Mouse (Mus musculus): ENCODE measurements around the gene P4hb. TPM values are rescaled to one million over a fixed set of nuclear protein-coding genes. Genes with fewer than 3 reads are reported as not detected.
A peak's percentile ranks its signal among the peaks of the same experiment; 100 is the strongest.
"Not testable (repeated sequence)": the region's sequence is repeated elsewhere in the genome, so short reads cannot be mapped to it uniquely, and the experiment has no call there.

P4hb gene
- polyA plus RNA-seq, 1 experiment, result 846 TPM

GRCm38 (mm10) chr11:120560952-120561728 lies 11.9 kb downstream of the P4hb start:
- TF ChIP-seq CTCF (IDR thresholded peaks at IDR 0.05; ENCODE audit: borderline replicate concordance, insufficient read depth, low read length), result no peak
- no peak for TF ChIP-seq POLR2A (IDR thresholded peaks at IDR 0.05; ENCODE audit: low read depth, low read length)
- no peaks in the 10 kb centered on the region for H3K4me1 ChIP-seq (ENCODE audit: control insufficient read depth, insufficient read depth, low read length)
- no peak overlapping the region for H3K4me3 ChIP-seq (ENCODE audit: insufficient read depth, low read length)
- H3K27ac ChIP-seq (ENCODE audit: insufficient read depth, low read length), result no peak overlapping the region

DNA sequence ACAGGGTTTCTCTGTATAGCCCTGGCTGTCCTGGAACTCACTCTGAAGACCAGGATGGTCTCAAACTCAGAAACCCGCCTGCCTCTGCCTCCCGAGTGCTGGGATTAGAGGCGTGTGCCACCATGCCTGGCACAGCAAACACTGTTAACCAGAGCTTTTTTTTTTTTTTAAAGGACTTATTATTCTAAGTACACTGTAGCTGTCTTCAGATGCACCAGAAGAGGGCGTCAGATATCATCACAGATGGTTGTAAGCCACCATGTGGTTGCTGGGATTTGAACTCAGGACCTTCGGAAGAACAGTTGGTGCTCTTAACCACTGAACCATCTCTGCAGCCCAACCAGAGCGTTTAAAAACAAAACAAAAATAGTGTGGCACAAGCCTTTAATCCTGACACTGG lies 14.2 kb downstream of the P4hb start:
- H3K27ac ChIP-seq (ENCODE audit: insufficient read depth, low read length); H3K4me1 ChIP-seq (ENCODE audit: control insufficient read depth, insufficient read depth, low read length); H3K4me3 ChIP-seq (ENCODE audit: insufficient read depth, low read length): not testable (repeated sequence)

DNA sequence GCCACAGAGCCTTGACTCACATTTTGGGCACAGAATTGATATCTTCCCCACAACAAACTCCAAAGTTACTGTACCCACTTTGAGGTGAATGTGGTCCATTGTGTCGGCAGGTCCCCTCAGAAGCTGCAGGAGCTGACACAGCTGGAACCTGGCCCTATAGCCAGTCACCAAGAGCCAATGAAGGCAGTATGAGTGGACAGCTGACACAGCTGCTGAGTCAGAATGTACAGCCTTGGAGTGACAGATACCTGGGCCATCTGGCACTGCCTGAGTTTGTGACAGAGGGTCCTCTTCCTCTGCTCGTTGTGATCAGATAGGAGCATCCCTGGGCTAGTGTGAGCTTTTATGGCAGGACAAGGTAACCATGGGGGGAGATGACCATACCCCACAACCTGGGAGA lies 17.8 kb downstream of the P4hb start:
- Histone ChIP-seq H3K27ac (ENCODE audit: insufficient read depth, low read length) (no peak overlapping the region), H3K4me1 (ENCODE audit: control insufficient read depth, insufficient read depth, low read length) (no peaks in the 10 kb centered on the region), H3K4me3 (ENCODE audit: insufficient read depth, low read length) (no peak overlapping the region)
- TF ChIP-seq CTCF (IDR thresholded peaks at IDR 0.05; ENCODE audit: borderline replicate concordance, insufficient read depth, low read length) (no peak), POLR2A (IDR thresholded peaks at IDR 0.05; ENCODE audit: low read depth, low read length) (no peak)

DNA sequence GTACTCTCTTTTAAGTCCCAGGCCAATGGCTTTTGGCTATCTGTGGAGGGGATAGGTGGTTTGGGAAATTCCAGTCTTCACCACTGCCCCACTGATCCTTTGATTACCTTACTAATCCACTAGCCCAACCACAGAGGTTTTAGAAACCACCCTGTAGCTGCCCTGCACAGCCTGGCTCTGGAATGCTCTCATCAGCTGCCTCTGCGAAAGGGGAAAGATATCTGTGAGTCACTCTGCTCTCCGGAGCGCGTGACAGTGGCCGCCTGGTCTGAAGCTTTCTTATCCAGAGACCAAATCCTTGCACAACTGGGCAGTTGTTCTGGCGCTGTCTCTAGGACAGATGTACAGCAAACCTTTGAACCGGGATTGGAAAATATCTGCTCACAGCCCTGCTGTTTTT lies 18.2 kb downstream of the P4hb start:
- no peak overlapping the region for H3K4me3 ChIP-seq (ENCODE audit: insufficient read depth, low read length)
- TF ChIP-seq CTCF (IDR thresholded peaks at IDR 0.05; ENCODE audit: borderline replicate concordance, insufficient read depth, low read length), result no peak
- no peak for TF ChIP-seq POLR2A (IDR thresholded peaks at IDR 0.05; ENCODE audit: low read depth, low read length)

GRCm38 (mm10) chr11:120552736-120553135 lies 20.3 kb downstream of the P4hb start:
- H3K4me3 ChIP-seq (ENCODE audit: insufficient read depth, low read length), result no peak overlapping the region
- TF ChIP-seq CTCF (IDR thresholded peaks at IDR 0.05; ENCODE audit: borderline replicate concordance, insufficient read depth, low read length), result no peak
- H3K27ac ChIP-seq (ENCODE audit: insufficient read depth, low read length), result no peak overlapping the region
- peaks cover 3% of the 10 kb centered on the region; the same call in 1 of the 2 replicates for H3K4me1 ChIP-seq (ENCODE audit: control insufficient read depth, insufficient read depth, low read length)

More for the DNA sequence above, 18.2 kb downstream of the P4hb start:
- Histone ChIP-seq H3K27ac (ENCODE audit: insufficient read depth, low read length) (no peak overlapping the region), H3K4me1 (ENCODE audit: control insufficient read depth, insufficient read depth, low read length) (no peaks in the 10 kb centered on the region)

- Histone ChIP-seq H3K4me1 (ENCODE audit: control insufficient read depth, insufficient read depth, low read length) (peaks cover 3% of the 10 kb centered on the region; the same call in 1 of the 2 replicates), H3K27ac (ENCODE audit: insufficient read depth, low read length) (0 out of 2 replicates have a peak within 1 kb of the TSS, but pooled peaks have one; percentile 14), H3K4me3 (ENCODE audit: insufficient read depth, low read length) (peak within 1 kb of the TSS; percentile 48)
- TF ChIP-seq CTCF (IDR thresholded peaks at IDR 0.05; ENCODE audit: borderline replicate concordance, insufficient read depth, low read length) (no peak), POLR2A (IDR thresholded peaks at IDR 0.05; ENCODE audit: low read depth, low read length) (no peak)
These were observed 22.1 kb downstream of the P4hb start, which contains the start of gene Ppp1r27 for GRCm38 (mm10) chr11:120550810-120551440. Ppp1r27 (minus strand) TSS chr11:120551132.

DNA sequence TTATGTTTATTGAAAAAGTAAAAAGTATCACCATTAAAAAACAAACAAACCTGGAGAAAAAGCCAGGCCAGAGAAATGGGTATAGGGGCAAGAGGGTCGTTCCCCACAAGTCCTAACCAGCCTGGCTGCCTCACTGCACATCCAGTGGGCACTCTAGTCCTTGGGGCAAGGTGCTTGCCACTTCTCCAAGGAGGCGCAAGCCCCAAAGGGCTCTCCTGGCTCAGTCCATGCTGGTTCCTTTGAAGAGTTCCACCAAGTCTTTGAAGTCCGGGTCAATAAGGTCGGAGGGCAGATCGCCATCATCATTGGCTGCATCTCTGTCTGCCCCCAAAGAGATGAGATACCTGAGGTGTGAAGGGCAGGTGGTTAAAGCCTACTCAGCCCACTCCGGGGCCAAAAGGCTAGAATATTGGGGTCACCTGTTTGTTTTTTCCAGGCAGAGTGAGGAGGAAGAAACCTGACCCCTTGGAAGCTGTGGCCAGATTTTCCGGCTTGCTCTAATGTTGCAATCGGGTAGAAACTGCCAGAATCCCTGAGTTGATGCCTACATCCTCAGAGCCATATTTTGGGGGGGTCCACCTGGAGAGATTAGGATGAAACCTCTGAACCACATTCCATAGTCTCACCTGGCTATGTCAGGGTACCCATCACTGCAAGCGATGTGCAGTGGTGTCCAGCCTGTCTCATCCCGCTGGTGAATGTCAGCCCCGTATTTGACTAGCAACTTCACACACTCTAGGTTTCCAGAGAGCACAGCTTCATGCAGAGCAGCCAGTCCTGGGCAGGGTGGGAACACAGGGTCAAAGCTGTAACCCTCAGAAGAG lies 22.9 kb downstream of the P4hb start:
- TF ChIP-seq CTCF (IDR thresholded peaks at IDR 0.05; ENCODE audit: borderline replicate concordance, insufficient read depth, low read length), result no peak
- TF ChIP-seq POLR2A (IDR thresholded peaks at IDR 0.05; ENCODE audit: low read depth, low read length), result peak; percentile 38
- Histone ChIP-seq H3K4me3 (ENCODE audit: insufficient read depth, low read length) (peak overlapping the region; percentile 48), H3K4me1 (ENCODE audit: control insufficient read depth, insufficient read depth, low read length) (peaks cover 3% of the 10 kb centered on the region; the same call in 1 of the 2 replicates), H3K27ac (ENCODE audit: insufficient read depth, low read length) (peak overlapping the region; percentile 14; the same call in 1 of the 2 replicates)

DNA sequence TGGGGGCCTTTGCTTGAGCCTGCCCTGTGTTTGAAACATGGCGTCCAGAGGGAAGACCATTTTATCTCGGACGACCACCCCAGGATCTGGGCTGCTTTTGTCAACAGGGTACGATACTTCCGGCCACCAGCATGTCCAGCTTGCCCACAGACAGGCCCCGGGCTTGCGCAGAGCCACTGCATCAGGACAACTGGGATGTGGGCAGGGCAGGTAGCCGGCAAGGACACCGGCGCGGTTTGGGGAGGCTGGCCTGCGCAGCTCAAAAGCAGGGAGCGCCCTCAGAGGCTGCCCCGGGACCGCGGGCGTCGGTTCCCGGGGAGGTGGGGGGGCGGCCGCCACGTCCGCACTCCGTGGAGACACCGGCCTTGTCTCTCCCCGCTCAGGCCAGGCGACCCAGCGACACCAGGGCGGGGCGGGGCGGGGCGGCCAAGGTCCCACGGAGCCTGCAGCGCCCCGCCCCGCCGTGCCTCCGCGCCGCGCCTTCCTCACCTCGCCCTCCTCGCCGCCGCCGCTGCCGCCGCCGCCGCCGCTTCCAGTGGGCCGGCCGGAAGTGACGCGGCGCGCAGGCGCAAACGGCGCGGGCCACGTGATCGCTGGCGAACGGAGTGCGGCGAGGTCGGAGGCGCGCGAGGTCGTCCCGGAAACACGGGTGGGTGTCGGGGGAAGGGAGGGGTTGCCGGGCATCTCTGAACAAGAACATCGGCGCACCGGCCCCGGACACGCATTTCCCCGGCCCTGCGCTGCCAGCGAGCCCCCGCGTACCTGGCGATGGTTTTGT lies 23.7 kb downstream of the P4hb start, which contains the start of gene Mcrip1:
Gene Mcrip1, minus strand, starts transcription at position 560 of the 778 bp plus-strand sequence.
- Histone ChIP-seq H3K4me3 (ENCODE audit: insufficient read depth, low read length) (peak within 1 kb of the TSS; percentile 71), H3K4me1 (ENCODE audit: control insufficient read depth, insufficient read depth, low read length) (peaks cover 3% of the 10 kb centered on the region; the same call in 1 of the 2 replicates), H3K27ac (ENCODE audit: insufficient read depth, low read length) (peak within 1 kb of the TSS; percentile 84)
- TF ChIP-seq POLR2A (IDR thresholded peaks at IDR 0.05; ENCODE audit: low read depth, low read length) (peak; percentile 71), CTCF (IDR thresholded peaks at IDR 0.05; ENCODE audit: borderline replicate concordance, insufficient read depth, low read length) (no peak)

DNA sequence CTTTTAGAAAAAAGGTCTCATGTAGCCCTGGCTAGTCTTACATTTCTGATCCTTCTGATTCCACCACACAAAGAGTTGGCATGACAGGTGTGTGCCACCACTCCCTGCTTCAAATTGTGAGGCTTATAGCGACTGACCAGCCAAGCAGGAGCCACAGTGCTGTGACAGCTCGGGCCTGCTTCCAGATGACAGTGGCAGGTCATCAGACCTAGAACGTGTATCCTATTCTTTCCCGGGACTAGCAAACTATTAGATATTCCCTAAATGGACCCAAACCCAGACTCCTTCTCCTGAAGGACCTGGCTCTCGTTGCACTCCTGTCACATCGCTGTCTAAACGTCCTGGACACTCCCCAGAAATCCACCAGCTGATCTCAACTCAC lies 24.3 kb downstream of the P4hb start:
- TF ChIP-seq CTCF (IDR thresholded peaks at IDR 0.05; ENCODE audit: borderline replicate concordance, insufficient read depth, low read length), result no peak
- TF ChIP-seq POLR2A (IDR thresholded peaks at IDR 0.05; ENCODE audit: low read depth, low read length), result no peak
- Histone ChIP-seq H3K27ac (ENCODE audit: insufficient read depth, low read length) (peak overlapping the region; percentile 84), H3K4me3 (ENCODE audit: insufficient read depth, low read length) (peak overlapping the region; percentile 71), H3K4me1 (ENCODE audit: control insufficient read depth, insufficient read depth, low read length) (peaks cover 3% of the 10 kb centered on the region; the same call in 1 of the 2 replicates)
